Mouse (Mus musculus): ENCODE data around the gene Gm21876. TPM values are rescaled to one million over a fixed set of nuclear protein-coding genes. Genes with fewer than 3 reads are reported as not detected.
"Not testable (repeated sequence)": the region's sequence is repeated elsewhere in the genome, so short reads cannot be mapped to it uniquely, and the experiment has no call there.

Gene Gm21876
- polyA plus RNA-seq (2015; fragmentation: Nextera tagmentation; extraction: Ambion mirVana) = not detected in 2 replicates

DNA sequence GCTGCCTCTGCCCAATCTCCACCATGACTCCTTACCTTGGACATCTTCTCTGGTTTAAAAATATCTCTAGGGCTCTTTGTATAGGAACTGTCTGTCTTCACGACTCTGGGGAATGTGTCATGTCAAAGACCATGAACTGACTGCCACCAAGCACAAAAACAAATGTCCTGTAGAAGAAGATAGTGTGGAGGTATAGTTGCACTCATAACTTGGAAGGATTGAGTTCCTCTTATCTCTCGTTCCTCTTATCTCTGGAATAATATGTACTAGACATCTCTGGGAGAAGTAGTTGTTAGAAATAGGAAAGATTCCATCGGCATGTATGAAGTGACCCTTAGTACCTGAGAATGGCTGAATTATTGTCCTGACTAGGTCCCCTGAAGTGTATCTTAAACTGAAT, at the start of gene Gm21876:
TSS of gene Gm21876 (minus strand) at position 101 of the 400 bp plus-strand sequence.
- H3K36me3 ChIP-seq (ENCODE audit: control insufficient read depth, insufficient read depth, low read length) = no peaks in the 10 kb centered on the region
- WGBS = 62% methylated on average over 3 of the region's 3 CpGs
- ATAC-seq (ENCODE audit: insufficient read depth, low FRiP score) = no peak
- H3K27me3 ChIP-seq (ENCODE audit: control insufficient read depth, insufficient read depth, low read length) = no peaks in the 10 kb centered on the region
- H3K9ac ChIP-seq (ENCODE audit: low read length) = no peak within 1 kb of the TSS
- H3K4me3 ChIP-seq (replicated peaks; ENCODE audit: low read length) = no peak within 1 kb of the TSS
- H3K4me1 ChIP-seq (ENCODE audit: control insufficient read depth, insufficient read depth, low read length) = no peaks in the 10 kb centered on the region
- H3K4me2 ChIP-seq (ENCODE audit: low read depth, low read length) = no peak within 1 kb of the TSS
- no peaks in the 10 kb centered on the region for H3K9me3 ChIP-seq (replicated peaks; ENCODE audit: control insufficient read depth, low read length)
- H3K27ac ChIP-seq (ENCODE audit: low read length) = no peak within 1 kb of the TSS

DNA sequence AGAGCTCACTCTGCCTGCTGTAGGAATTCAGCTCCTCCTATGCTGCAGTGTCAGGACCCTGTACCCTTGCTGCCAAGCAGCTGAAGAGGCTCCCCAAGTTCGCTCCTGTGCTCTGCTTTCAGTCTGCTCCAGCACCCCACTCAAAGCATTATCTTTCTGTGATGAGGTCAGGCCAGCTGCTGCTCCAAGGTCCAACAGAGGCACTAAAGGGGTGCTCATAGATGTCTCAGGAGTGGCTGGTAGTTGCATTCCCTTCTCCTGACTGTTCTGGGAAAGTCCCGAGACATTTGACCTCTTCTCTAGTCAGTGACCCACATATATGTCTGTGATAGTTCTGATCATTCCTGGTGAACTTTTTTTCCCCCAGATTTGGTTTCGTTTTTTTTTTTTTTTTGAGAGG, 45.0 kb upstream of the Gm21876 start:
- H3K9me3 ChIP-seq (replicated peaks; ENCODE audit: control insufficient read depth, low read length) = no peaks in the 10 kb centered on the region
- H3K27ac ChIP-seq (ENCODE audit: low read length) = no peak overlapping the region
- H3K9ac ChIP-seq (ENCODE audit: low read length) = no peak overlapping the region
- H3K4me2 ChIP-seq (ENCODE audit: low read depth, low read length) = no peak overlapping the region
- no peaks in the 10 kb centered on the region for H3K36me3 ChIP-seq (ENCODE audit: control insufficient read depth, insufficient read depth, low read length)
- no peak for ATAC-seq (ENCODE audit: insufficient read depth, low FRiP score)
- H3K27me3 ChIP-seq (ENCODE audit: control insufficient read depth, insufficient read depth, low read length) = no peaks in the 10 kb centered on the region
- WGBS = 73% methylated on average over 3 of the region's 3 CpGs
- H3K4me3 ChIP-seq (replicated peaks; ENCODE audit: low read length) = no peak overlapping the region
- H3K4me1 ChIP-seq (ENCODE audit: control insufficient read depth, insufficient read depth, low read length) = no peaks in the 10 kb centered on the region

DNA sequence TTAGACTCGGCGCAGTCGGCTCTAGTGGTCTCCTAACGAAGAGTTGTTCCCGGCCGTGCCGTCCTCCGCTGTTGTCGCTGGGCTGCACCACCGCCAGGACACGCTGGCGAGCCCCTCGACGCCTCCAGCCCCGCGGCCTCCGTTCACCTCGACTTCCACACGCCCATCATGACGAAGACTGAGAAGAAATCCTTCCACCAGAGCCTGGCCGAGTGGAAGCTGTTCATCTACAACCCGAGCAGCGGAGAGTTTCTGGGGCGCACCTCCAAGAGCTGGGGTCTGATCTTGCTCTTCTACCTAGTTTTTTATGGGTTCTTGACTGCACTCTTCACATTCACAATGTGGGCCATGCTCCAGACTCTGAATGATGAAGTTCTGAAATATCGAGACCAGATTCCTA, 28.8 kb downstream of the Gm21876 start:
- not testable (repeated sequence) for ATAC-seq (ENCODE audit: insufficient read depth, low FRiP score); H3K9ac ChIP-seq (ENCODE audit: low read length); H3K27me3 ChIP-seq (ENCODE audit: control insufficient read depth, insufficient read depth, low read length); H3K9me3 ChIP-seq (replicated peaks; ENCODE audit: control insufficient read depth, low read length); H3K36me3 ChIP-seq (ENCODE audit: control insufficient read depth, insufficient read depth, low read length); H3K27ac ChIP-seq (ENCODE audit: low read length); H3K4me2 ChIP-seq (ENCODE audit: low read depth, low read length); H3K4me1 ChIP-seq (ENCODE audit: control insufficient read depth, insufficient read depth, low read length); H3K4me3 ChIP-seq (replicated peaks; ENCODE audit: low read length)
- WGBS = 96% methylated on average over 22 of the region's 25 CpGs

Other genes starting within 250 kb of the Gm21876 start
- gene Cfp, start 244.1 kb downstream of the Gm21876 start, polyA plus RNA-seq (2015; fragmentation: Nextera tagmentation; extraction: Ambion mirVana) = 9.2 and 10.9 TPM in 2 replicates
- gene Elk1, start 225.0 kb downstream of the Gm21876 start, polyA plus RNA-seq (2015; fragmentation: Nextera tagmentation; extraction: Ambion mirVana) = 9.8 and 10.7 TPM in 2 replicates
- gene Uxt, start 213.6 kb downstream of the Gm21876 start, polyA plus RNA-seq (2015; fragmentation: Nextera tagmentation; extraction: Ambion mirVana) = 41.0 and 44.7 TPM in 2 replicates
- gene Zfp182, start 113.3 kb downstream of the Gm21876 start, polyA plus RNA-seq (2015; fragmentation: Nextera tagmentation; extraction: Ambion mirVana) = 5.5 and 6.2 TPM in 2 replicates
- not detected in 2 replicates for gene Spaca5, start 107.2 kb downstream of the Gm21876 start, polyA plus RNA-seq (2015; fragmentation: Nextera tagmentation; extraction: Ambion mirVana)
- 1.3 and 1.5 TPM in 2 replicates for gene Zfp300, start 86.1 kb downstream of the Gm21876 start, polyA plus RNA-seq (2015; fragmentation: Nextera tagmentation; extraction: Ambion mirVana)
- not detected in 2 replicates for gene Ssxa1, start 59.8 kb downstream of the Gm21876 start, polyA plus RNA-seq (2015; fragmentation: Nextera tagmentation; extraction: Ambion mirVana)

All from stomach, embryonic 16.5 days (tissue).